Mouse (Mus musculus): ENCODE data around the gene Etv2.

Gene Etv2

DNA sequence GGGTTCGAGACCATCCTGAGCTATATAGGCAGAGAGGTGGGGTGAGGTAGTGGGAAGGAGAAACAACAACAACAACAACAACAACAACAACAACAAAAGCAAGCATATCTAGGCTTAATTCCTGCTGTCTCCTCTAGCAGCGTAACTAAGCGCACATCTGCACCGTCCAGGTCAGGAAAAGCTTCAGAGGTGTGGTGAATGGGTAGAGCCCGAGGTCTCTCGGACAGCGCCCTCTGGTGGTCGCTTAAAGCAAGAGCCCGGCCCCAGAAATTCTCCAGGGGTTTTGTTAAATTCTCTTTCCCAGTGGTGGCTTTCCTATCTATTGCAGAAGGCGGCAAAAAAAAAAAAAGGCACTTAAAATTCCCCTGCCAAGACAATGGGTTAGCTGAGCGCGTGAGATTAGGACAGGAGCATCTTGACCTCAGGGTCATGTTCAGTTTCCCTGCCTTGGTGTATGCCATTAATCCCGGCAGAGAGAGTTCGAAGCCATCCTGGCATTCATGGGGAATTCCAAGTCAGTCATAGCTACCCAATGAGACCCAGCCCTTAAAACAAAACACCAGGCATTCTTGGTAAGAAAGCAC, 22.0 kb downstream of the Etv2 start:
- DNase-seq = peak; percentile 71

GRCm38 (mm10) chr7:30612654-30613402, 22.8 kb downstream of the Etv2 start, which contains the start of gene Upk1a:
TSS of gene Upk1a (minus strand) at chr7:30612847.
- DNase-seq = no peak

GRCm38 (mm10) chr7:30610043-30610442, 25.6 kb downstream of the Etv2 start:
- no peak for DNase-seq

DNA sequence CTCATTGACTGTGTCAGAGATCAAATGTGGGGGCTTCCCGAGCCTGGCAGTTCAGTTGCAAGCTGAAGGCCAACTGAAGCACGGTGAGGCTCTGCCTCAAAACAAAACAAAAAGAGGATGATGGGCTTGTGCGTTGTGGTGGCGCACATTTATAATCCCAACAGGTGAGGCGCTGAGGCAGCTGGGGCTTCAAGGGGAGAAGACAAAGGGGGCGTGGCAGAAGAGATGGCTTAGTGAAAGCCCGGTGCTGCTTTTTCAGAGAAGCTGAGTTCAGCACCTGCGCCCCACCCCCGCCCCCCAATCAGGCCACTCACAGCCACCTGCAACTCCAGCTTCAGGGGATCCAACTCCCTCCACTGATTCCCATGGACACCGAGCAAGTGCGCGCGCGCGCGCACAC, 27.2 kb downstream of the Etv2 start:
- peak; percentile 19 for DNase-seq

GRCm38 (mm10) chr7:30607706-30608309, 27.8 kb downstream of the Etv2 start:
- peak; percentile 76 for DNase-seq

DNA sequence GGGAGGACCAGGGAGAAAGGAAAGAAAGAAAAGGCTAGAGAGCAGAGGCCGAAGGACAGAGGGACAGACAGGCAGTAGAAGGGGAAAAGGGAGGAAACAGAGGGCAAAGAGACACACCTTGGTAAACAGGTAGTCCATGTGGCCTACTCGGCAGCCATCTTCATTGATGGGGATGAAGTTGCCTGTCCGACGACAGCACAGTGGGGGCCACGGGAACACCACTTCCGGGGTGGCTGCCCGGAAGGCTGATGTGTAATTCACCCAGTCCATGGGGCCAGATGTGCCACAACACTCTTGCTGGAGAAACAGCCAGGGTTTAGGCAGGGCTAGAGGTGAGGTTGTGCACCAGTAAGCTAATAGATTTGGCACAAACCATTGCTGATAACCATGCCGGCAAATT, 30.7 kb downstream of the Etv2 start:
- DNase-seq = no peak

DNA sequence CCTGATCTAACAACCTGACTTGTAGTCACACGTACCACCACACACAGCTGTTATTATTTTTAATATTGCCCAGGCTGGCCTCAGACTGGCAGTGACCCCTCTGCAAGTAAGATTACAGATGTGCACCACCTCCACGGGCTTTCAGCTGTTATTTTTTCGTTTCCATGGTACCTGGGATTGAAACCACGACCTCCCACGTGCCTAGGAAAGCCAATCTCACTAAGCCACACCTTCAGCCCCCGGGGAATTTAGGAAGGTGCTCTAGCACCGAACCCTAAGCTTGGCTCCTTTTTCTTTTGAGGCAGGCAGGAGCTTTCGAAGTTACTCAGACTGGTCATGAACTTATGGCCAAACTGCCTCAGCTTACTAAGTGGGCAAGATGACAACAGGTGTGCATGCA, 31.2 kb downstream of the Etv2 start:
- no peak for DNase-seq

- no peak for DNase-seq
These were observed 33.1 kb downstream of the Etv2 start for GRCm38 (mm10) chr7:30602583-30602982.

- no peak for DNase-seq
These were observed 35.0 kb downstream of the Etv2 start for GRCm38 (mm10) chr7:30600651-30601050.

GRCm38 (mm10) chr7:30599933-30600353, 35.7 kb downstream of the Etv2 start:
- DNase-seq = peak; percentile 70

DNA sequence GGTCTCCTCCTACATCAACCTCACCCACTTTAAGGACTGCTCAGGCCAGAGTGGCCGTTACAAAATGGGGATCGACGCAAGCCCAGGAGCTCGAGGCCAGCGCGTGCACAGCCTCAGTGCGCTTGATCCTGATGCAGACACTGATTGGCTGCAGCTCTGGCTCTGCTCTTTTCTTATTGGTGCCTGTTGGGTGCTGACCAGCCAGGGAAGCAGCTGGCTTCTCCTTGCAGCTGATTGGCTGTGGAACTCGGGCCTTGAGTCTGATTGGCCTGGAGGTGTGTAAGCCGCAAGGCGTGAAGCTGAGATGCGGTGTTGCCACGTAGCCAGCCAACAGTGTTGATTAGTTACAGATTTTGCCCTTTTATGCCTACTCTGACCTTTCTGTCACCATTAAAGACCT, 36.9 kb downstream of the Etv2 start, which contains the start of gene Zbtb32:
Zbtb32 (minus strand) TSS at position 124 of the 400 bp plus-strand sequence.
- no peak for DNase-seq

GRCm38 (mm10) chr7:30596811-30597210, 38.8 kb downstream of the Etv2 start:
- no peak for DNase-seq

DNA sequence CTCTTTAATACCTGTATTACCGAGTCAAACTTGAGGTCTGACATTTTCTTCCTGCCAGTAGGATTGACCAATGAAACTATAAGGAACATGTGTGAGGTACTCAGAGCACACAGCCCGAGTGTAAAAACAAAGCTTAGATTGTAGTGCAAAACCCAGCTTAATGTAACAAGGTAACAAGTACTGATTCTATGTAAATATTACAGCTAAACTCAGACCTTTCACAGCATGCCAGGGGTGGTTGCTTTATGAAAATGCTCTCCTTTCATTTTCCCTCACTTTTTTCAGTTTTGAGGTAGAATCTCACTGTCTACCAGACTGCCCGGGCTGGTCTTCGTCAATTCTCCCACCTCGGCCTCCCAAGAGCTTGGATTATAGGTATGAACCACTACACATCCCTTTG, 39.6 kb downstream of the Etv2 start:
- DNase-seq = no peak

- no peak for DNase-seq
These were observed 41.1 kb downstream of the Etv2 start for GRCm38 (mm10) chr7:30594510-30595024.

DNA sequence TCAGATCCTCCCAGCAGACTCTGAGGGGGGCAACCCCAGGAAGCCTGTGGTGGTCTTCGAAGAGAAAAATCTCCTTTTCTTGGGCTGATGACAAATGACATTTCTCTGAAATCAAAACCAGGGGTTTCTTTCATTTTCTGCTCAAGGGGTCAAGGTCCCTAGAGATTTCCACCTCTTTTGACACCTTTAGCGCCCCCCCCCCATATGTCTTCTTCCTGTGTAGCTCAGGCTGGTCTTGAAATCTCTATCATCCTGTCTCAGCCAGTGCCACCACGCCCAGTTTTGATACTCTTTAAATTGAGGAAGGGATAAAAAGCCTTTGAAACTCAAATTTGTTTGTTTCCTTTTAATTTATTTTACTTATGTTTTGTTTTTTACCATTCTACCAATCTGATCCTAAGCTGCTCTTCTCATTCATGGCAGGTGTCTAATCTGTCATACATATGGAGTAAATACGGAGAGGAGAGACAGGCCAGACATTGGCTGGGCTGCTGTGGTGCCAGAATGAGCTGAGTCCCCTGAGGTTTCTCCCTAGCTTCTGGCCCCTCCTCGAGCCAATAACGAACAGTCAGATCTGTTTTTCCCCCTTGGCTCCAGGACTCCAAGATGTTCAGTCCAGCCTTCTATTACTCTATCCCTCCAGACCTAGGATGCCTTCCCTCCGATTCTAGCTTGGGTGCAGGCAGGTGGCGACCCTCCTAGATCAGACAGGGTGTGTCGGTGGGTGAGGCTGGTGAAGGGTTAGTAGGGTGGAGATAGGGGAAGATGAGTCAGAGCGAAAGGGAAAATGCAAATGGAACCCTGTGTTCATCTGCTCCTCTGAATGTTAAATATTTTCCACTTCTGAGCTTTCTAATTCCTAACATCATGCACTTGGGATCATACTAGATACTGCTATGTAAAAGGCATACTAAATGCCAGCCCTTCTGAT, 41.8 kb downstream of the Etv2 start:
- no peak for DNase-seq

- DNase-seq = no peak
These were observed 42.8 kb downstream of the Etv2 start for GRCm38 (mm10) chr7:30592772-30593423.

DNA sequence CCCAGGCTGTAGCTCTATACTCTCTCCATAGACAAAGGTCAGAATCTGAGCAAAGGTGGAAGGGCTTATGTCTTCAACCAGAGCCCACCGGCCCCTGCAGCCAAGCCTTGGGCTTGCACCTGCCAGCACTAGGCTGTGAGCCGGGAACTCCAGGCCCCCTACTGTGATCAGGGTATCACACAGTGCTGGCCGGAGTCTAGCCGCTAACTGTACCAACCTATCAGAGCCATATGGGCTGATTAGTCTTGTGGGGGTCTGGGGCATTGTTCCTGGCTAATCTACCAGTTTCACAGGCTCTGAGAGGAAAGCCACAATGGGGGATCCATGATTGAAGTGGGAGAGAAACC, 44.1 kb downstream of the Etv2 start:
- DNase-seq = no peak

GRCm38 (mm10) chr7:30590927-30591604, 44.6 kb downstream of the Etv2 start:
- no peak for DNase-seq

DNA sequence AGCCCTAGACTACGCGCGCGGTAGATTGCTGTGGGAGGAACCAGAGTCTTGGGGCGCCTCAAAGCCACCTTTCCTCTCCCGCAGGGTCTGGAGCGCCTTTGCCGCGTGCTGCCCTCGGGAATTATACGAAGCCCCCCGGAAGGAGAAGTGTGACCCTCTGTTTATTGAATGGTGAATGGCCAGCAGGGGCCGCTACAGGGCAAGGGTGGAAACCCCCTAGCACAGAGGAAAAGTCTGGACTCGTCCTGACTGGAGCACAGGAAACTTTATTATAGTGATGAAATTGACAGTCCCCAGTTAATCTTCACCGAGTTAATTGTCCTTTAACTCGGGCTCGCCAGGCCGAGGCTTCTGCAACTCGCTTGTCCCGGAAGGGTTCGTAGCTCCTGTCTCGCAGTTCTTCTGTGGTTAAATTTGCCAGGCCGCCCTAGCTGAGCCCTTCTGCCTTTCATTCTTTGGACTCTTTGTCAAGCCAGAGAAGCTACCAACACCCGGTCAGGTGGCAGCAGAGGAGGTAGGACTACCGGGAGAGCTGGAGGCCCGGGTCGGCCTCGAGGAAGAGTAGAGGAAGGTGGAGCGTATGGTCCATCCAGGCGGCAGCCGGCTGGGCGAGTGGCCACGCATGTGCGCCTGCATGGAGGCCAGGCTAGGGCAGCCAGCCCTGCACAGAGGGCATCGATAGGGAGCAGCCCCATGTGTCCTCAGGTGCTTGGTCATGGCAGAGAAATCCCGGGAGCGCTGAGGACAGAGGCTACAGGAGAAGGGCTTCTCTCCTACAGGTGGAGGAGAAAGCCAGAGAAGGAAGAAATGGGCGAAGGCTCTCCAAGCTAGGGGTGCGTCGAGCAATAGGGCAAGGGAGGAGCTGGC, 46.0 kb downstream of the Etv2 start:
- DNase-seq = peak; percentile 89

GRCm38 (mm10) chr7:30588676-30589434, 46.8 kb downstream of the Etv2 start, which contains the start of gene Kmt2b:
TSS of gene Kmt2b (minus strand) at chr7:30588726.
- peak; percentile 95 for DNase-seq
